Mouse (Mus musculus): ENCODE measurements around the gene Sft2d2.

Gene Sft2d2

GRCm38 (mm10) chr1:165190571-165191273 is 3.5 kb downstream of the Sft2d2 start:
- no peak for DNase-seq (ENCODE audit: low spot score in 2 of 2)

- no peak for DNase-seq (ENCODE audit: low spot score in 2 of 2)
These were observed 4.2 kb downstream of the Sft2d2 start for GRCm38 (mm10) chr1:165190068-165190467.

DNA sequence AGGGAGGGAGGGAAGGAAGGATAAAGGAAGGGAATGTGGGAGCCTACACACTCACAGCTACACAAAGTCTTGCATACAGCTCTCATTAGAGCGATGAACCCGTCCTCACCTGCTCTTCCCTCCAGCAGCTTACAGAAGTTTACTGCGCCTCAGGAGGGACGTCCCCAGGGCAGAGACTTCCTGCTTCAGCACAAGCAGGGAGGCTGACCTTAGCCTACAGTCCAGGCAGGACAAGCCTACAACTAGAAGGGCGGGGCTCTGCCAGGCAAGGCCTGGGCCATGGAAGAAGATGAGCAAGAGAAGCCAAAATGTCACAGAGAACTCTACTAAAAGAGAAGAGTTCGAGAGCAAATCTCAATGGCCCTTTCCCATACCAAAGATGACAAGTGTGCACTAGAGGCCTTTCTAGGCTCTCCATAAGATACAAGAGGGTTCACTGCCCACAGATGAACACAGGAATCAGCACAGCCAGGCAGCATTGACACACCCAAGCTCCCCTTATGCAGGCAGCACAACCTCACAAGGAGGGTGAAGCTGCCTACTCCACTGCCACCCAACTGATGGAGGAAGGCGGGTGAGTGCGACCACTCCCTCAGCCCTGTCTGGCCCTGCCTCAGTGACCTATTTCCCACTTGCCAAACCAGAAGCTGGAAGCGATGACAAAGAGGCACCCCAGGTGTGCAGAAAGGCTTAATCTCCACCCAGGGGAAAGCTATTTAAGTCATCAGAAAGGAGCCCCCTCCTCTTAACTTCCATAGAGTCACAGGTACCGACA is 5.2 kb downstream of the Sft2d2 start:
- no peak for DNase-seq (ENCODE audit: low spot score in 2 of 2)

DNA sequence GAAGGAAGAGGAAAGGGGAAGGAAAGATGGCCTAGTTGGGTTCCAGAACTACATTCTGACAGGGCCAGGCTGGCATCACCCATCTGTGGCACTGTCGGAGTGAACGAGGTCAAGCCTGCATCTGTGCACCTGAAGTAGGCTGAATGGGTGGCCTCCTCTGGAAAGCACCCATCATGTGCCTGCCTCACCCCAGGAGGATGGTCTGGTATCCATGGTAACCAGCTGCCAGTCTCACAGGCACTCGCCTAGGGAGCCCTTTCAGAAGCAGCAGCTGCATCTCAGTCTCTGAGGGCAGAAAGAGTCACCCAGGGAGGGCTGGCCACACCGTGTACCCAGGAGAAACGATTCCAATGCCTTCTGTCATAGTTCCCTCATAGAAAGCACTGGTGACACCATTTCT is 6.9 kb downstream of the Sft2d2 start:
- no peak for DNase-seq (ENCODE audit: low spot score in 2 of 2)

GRCm38 (mm10) chr1:165186491-165186890 is 7.7 kb downstream of the Sft2d2 start:
- no peak for DNase-seq (ENCODE audit: low spot score in 2 of 2)

GRCm38 (mm10) chr1:165185116-165185515 is 9.1 kb downstream of the Sft2d2 start:
- DNase-seq (ENCODE audit: low spot score in 2 of 2) = no peak

GRCm38 (mm10) chr1:165184178-165184577 is 10.1 kb downstream of the Sft2d2 start:
- no peak for DNase-seq (ENCODE audit: low spot score in 2 of 2)

- DNase-seq (ENCODE audit: low spot score in 2 of 2) = no peak
These were observed 10.8 kb downstream of the Sft2d2 start for GRCm38 (mm10) chr1:165183400-165183799.

GRCm38 (mm10) chr1:165179321-165179720 is 14.9 kb downstream of the Sft2d2 start:
- DNase-seq (ENCODE audit: low spot score in 2 of 2) = no peak

GRCm38 (mm10) chr1:165178075-165178474 is 16.2 kb downstream of the Sft2d2 start:
- DNase-seq (ENCODE audit: low spot score in 2 of 2) = no peak

DNA sequence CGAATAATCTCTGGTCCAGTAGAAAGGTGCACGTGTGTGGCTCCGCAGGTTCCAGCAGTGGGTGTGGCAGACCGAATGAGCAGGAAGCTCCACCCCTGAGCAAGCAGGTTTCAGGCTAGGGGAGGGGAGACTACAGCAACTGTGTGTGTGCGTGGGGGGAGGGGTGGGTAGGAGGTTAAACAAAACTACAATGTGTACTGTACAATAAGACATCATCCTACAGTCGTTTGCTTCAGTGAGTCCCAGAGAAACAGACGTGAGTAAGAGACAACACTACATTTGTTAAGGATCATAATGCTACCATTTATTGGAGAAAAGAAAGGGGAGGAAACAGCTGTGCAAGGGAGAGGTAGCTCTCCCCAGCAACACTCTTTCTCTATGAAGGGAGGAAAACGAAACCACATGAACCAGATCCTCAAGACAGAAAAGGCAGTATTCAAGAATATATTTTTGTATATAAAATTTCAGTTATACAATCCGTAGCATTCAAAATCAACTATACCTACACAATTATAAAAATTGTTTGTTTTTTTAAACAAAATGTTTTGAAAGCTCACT is 20.1 kb downstream of the Sft2d2 start:
- no peak for DNase-seq (ENCODE audit: low spot score in 2 of 2)

DNA sequence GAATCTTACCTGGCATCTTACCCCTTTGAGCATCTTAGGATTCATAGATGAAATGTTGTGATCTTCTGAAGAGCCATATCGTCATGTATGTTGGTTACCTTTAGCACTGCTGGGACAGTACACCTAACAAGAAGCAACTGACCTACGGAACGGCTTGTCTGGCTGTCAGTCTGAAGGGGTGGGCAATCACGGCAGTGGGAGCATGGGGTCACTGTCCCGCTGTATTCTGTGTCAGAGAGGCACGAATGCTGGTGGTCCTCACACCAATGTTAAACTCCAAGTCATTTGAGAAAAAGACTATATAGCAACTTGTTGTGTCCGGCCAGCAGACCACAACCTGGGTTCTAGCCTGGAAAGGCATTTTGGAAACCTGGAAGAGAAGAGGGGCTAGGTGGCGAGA is 23.0 kb downstream of the Sft2d2 start:
- DNase-seq (ENCODE audit: low spot score in 2 of 2) = no peak

DNA sequence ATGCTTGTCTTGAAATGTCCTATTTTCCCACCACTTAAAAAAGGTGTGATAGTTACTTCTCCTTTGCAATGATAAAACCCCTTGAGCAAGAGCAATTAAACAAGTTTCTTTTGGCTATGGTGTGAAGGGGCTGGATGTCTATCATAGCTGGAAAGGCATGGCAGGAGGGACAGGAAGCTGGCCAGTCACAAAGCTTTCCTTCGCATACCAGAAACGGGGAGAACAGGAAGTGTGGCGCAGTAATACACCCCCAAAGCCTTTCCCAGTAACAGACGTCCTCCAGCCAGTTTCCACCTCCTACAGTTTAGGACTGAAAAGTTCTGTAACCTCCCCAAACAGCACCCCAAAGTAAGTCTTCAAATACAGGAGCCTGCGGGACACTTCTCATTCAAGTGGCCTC is 24.1 kb downstream of the Sft2d2 start:
- no peak for DNase-seq (ENCODE audit: low spot score in 2 of 2)

DNA sequence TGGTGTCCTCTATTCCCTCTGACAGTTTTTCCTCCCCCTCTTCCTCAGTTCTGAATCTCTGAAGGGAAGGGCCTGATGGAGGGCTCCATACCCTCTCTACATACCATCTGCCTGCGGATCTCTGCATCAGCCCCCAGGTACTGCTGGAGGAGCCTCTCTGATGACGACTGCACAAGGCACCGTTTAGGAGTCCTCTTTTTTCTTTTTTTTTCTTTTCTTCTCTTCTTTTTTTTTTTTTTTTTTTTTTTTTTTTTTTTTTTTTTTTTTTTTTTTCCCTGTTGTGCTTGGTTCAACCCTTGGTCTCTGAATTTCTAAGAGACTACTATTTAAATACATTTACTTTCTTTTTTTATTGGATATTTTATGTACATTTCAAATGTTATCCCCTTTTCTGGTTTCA is 24.8 kb downstream of the Sft2d2 start:
- DNase-seq (ENCODE audit: low spot score in 2 of 2) = no peak

- DNase-seq (ENCODE audit: low spot score in 2 of 2) = no peak
These were observed 29.3 kb downstream of the Sft2d2 start for GRCm38 (mm10) chr1:165164920-165165319.

GRCm38 (mm10) chr1:165160723-165161405 is 33.4 kb downstream of the Sft2d2 start, which contains the start of gene Tbx19:
Gene Tbx19, minus strand, starts transcription at chr1:165160773.
- no peak for DNase-seq (ENCODE audit: low spot score in 2 of 2)

DNA sequence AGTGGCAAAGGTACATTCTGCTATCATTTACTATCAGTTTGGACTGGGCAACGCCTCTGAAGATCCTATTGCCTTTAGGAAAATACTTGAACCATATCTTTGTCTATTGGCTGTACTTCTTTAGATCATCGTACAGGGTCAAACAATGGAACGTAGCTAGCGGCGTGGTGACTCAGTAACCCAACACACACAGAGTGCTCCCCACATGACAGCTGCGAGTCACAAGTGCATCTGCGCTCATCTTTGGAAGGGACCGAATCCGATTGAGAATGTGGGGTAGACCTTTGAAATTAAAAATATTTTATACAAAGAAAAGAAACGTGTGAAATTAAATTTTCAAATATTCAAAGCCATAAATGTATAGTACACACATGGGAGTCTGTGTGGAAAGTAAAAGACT is 35.4 kb downstream of the Sft2d2 start:
- DNase-seq (ENCODE audit: low spot score in 2 of 2) = no peak

GRCm38 (mm10) chr1:165154162-165154561 is 40.1 kb downstream of the Sft2d2 start:
- DNase-seq (ENCODE audit: low spot score in 2 of 2) = no peak

DNA sequence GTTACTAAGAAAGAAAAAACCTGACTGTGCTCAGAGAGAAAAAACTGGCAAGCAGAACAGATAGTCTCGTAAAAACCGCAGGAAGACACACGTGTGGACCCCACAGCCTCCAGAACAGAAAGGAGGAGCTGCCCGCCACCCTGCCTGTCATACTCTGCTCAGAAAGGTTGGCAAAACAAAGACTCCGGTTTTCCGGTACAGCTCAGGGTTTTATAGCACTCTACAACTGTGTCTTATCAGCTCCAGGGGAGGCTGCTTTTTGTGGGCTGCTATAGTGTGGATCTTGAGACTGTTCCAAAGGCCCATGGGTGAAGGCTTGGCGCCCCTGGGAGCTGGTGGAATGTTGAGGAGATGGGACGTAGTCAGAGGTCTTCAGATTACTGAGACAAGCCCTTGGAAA is 43.0 kb downstream of the Sft2d2 start:
- DNase-seq (ENCODE audit: low spot score in 2 of 2) = no peak

DNA sequence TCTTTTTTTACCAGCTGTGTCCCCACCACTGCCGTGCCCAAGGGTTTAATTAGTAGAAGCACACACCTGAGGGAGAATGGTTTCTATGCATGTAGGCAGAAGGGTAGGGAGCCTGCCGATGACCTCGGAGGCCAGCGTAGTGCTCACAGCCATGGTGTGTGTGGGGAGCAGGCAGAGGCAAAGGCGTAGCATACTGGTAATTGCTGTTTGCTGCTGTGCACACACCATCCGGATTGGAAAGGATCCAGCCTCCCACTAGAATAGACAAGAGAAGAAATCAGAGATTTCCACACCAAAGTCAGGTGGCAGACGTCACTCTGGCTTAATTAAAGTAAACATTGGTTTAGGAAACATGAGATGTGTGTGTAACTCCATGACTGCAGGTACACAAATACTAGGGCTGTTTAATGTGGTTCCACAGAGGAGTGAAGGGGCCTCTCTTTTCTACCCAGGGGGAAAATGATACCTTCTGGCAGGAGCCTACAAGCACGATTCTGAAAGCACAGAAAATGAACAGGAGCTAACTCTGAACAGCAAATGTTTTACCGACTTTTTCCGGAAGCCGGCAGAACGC is 51.8 kb downstream of the Sft2d2 start:
- no peak for DNase-seq (ENCODE audit: low spot score in 2 of 2)

- no peak for DNase-seq (ENCODE audit: low spot score in 2 of 2)
These were observed 54.0 kb downstream of the Sft2d2 start for GRCm38 (mm10) chr1:165140227-165140626.

DNA sequence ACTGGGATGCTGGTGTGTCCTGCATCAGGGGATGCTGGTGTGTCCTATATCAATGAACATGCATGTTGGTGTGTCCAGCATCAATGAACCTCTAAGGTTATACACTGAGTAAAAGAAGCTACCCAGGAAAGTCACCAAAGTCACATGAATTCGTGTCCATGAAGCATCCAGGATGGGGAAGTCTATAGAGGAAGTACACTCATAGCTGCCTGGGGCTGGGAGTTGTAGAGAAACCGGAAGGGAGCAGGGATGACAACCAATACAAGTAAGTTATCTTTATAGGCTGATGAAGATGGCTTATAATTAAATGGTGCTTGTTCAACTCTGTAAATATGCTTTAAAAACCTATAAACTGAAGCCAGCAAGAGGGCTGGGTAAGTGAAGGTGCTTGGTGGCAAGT is 60.4 kb downstream of the Sft2d2 start:
- no peak for DNase-seq (ENCODE audit: low spot score in 2 of 2)
